8 mouse cellular contexts compared by ENCODE assay signal in genomic region chr4:150909451-150910156, GRCm38 (mm10). TPM values are rescaled to one million over a fixed set of nuclear protein-coding genes. Genes with fewer than 3 reads are reported as not detected.
DNase-seq lines count a peak whose midpoint lies in the region; ATAC-seq and TF ChIP-seq lines count a peak whose summit lies in the region.

No protein-coding gene starts in this region.

- TF ChIP-seq CTCF in liver, adult 2 months (IDR thresholded peaks at IDR 0.05; ENCODE audit: low read depth, low read length), result no peak

- WGBS in heart, embryonic 11.5 days (ENCODE audit: insufficient replicate concordance), result under 1% methylated on average over 56 of the region's 56 CpGs
- WGBS in kidney, embryonic 16.5 days, result under 1% methylated on average over 56 of the region's 56 CpGs
- under 1% methylated on average over 56 of the region's 56 CpGs for WGBS in liver, adult 2 months

- no peaks in the 10 kb centered on the region for H3K4me1 ChIP-seq in heart, embryonic 11.5 days (ENCODE audit: control insufficient read depth, insufficient read depth, low read length)
- peaks cover 12% of the 10 kb centered on the region for H3K4me1 ChIP-seq in kidney, embryonic 16.5 days (ENCODE audit: insufficient read depth, low read length)
- H3K4me1 ChIP-seq in liver, adult 2 months (ENCODE audit: control insufficient read depth, insufficient read depth, low read length), result peaks cover 3% of the 10 kb centered on the region; the same call in 1 of the 2 replicates

- no peaks in the 10 kb centered on the region for H3K36me3 ChIP-seq in heart, embryonic 11.5 days (ENCODE audit: control insufficient read depth, insufficient read depth, low read length)
- H3K36me3 ChIP-seq in kidney, embryonic 16.5 days (ENCODE audit: insufficient read depth, low read length), result peaks cover 12% of the 10 kb centered on the region
- H3K36me3 ChIP-seq in liver, adult 2 months (ENCODE audit: control insufficient read depth, insufficient read depth, low read length), result peaks cover 2% of the 10 kb centered on the region; the same call in 1 of the 2 replicates
- no peaks in the 10 kb centered on the region for H3K36me3 ChIP-seq in myocyte (ENCODE audit: control insufficient read depth, insufficient read depth)
- H3K36me3 ChIP-seq in splenic B cell, adult 2 months (ENCODE audit: control insufficient read depth, insufficient read depth, low read length, poor library complexity, severe bottlenecking), result peaks cover 2% of the 10 kb centered on the region

- peaks cover 2% of the 10 kb centered on the region; the same call in 1 of the 2 replicates for H3K79me2 ChIP-seq in liver, adult 2 months (ENCODE audit: control insufficient read depth, insufficient read depth, low read length)
- peaks cover 25% of the 10 kb centered on the region for H3K79me2 ChIP-seq in myocyte (ENCODE audit: control insufficient read depth, insufficient read depth)

- H3ac ChIP-seq in myocyte (ENCODE audit: control insufficient read depth, insufficient read length), result peak overlapping the region; percentile 12

- H3K9me3 ChIP-seq in heart, embryonic 11.5 days (replicated peaks; ENCODE audit: control insufficient read depth, low read length), result no peaks in the 10 kb centered on the region
- no peaks in the 10 kb centered on the region for H3K9me3 ChIP-seq in kidney, embryonic 16.5 days (ENCODE audit: low read length)

- peak overlapping the region; percentile 92 for H3K9ac ChIP-seq in heart, embryonic 11.5 days (ENCODE audit: low read depth, low read length)
- H3K9ac ChIP-seq in kidney, embryonic 16.5 days (replicated peaks; ENCODE audit: low read length), result peak overlapping the region; percentile 71
- H3K9ac ChIP-seq in liver, adult 2 months (ENCODE audit: low read depth, low read length), result peak overlapping the region; percentile 93

- TF ChIP-seq POLR2A in liver, adult 2 months (IDR thresholded peaks at IDR 0.05; ENCODE audit: extremely low read depth, insufficient read depth, low read length), result peak; percentile 74
- peak; percentile 99 for TF ChIP-seq POLR2A in myocyte (IDR thresholded peaks at IDR 0.05; ENCODE audit: insufficient read length, low read depth)

- peak; percentile 87 for ATAC-seq in erythroblast, adult 5-6 weeks (replicated peaks; ENCODE audit: low FRiP score, poor library complexity, severe bottlenecking)
- ATAC-seq in heart, embryonic 11.5 days (replicated peaks; ENCODE audit: insufficient number of reproducible peaks, low FRiP score, low TSS enrichment), result peak; percentile 90
- peak; percentile 92 for ATAC-seq in kidney, embryonic 16.5 days (ENCODE audit: low FRiP score, low TSS enrichment)

- peak overlapping the region; percentile 68 for H3K4me2 ChIP-seq in heart, embryonic 11.5 days
- H3K4me2 ChIP-seq in kidney, embryonic 16.5 days (replicated peaks; ENCODE audit: low read depth, low read length), result peak overlapping the region; percentile 71
- H3K4me2 ChIP-seq in myocyte (ENCODE audit: low read depth), result peak overlapping the region; percentile 90

- H3K4me3 ChIP-seq in heart, embryonic 11.5 days (ENCODE audit: low read depth, low read length), result peak overlapping the region; percentile 79
- peak overlapping the region; percentile 74 for H3K4me3 ChIP-seq in kidney, embryonic 16.5 days (ENCODE audit: low read length)
- peak overlapping the region; percentile 69 for H3K4me3 ChIP-seq in liver, adult 2 months (ENCODE audit: insufficient read depth, low read depth, low read length)
- H3K4me3 ChIP-seq in myocyte, result peak overlapping the region; percentile 49

- no peaks in the 10 kb centered on the region for H3K27me3 ChIP-seq in heart, embryonic 11.5 days (ENCODE audit: control insufficient read depth, insufficient read depth, low read length)
- no peaks in the 10 kb centered on the region for H3K27me3 ChIP-seq in kidney, embryonic 16.5 days (ENCODE audit: insufficient read depth, low read length)
- H3K27me3 ChIP-seq in liver, adult 2 months (ENCODE audit: control insufficient read depth, insufficient read depth, low read length), result no peaks in the 10 kb centered on the region
- H3K27me3 ChIP-seq in myocyte (ENCODE audit: control insufficient read depth, insufficient read depth, insufficient read length), result no peaks in the 10 kb centered on the region
- no peaks in the 10 kb centered on the region for H3K27me3 ChIP-seq in splenic B cell, adult 2 months (ENCODE audit: control insufficient read depth, insufficient read depth, low read length, poor library complexity, severe bottlenecking)

- peak; percentile 99 for DNase-seq in B cell, adult 2 months
- DNase-seq in brain, adult 2 months (ENCODE audit: low read depth, low spot score), result peak; percentile 99
- peak; percentile 85 for DNase-seq in liver, adult 2 months (ENCODE audit: extremely low read depth, low read depth, low spot score)
- DNase-seq in splenic B cell, adult 2 months (ENCODE audit: low read depth, low spot score), result peak; percentile 100

- H3K27ac ChIP-seq in heart, embryonic 11.5 days (ENCODE audit: low read depth, low read length), result peak overlapping the region; percentile 92
- H3K27ac ChIP-seq in kidney, embryonic 16.5 days (ENCODE audit: low read length), result peak overlapping the region; percentile 92
- H3K27ac ChIP-seq in liver, adult 2 months (replicated peaks; ENCODE audit: insufficient read depth, low read depth, low read length), result peak overlapping the region; percentile 95

TF ChIP-seq in myocyte, 11 proteins besides CTCF, POLR2A, EP300 and RAD21:
- TF ChIP-seq MAX (IDR thresholded peaks at IDR 0.05; ENCODE audit: low read depth) (no peak), REST (IDR thresholded peaks at IDR 0.05; ENCODE audit: insufficient read depth, insufficient read length) (peak; percentile 28), SRF (IDR thresholded peaks at IDR 0.05; ENCODE audit: control insufficient read depth, insufficient read length, low read depth) (peak; percentile 17), MYOD1 (IDR thresholded peaks at IDR 0.05; ENCODE audit: control insufficient read depth in 1 of 3, insufficient read length in 2 of 3, low read depth in 2 of 3) (peak in 2 of 3 experiments; percentile 24 to 40), E2F4 (IDR thresholded peaks at IDR 0.05; ENCODE audit: insufficient read depth) (no peak), MYOG (IDR thresholded peaks at IDR 0.05; ENCODE audit: control insufficient read depth in 1 of 3, insufficient read depth in 1 of 3, insufficient read length in 2 of 3, low read depth in 2 of 3) (no peak), TCF3 (IDR thresholded peaks at IDR 0.05; ENCODE audit: insufficient read length, low read depth) (no peak), POLR2AphosphoS2 (IDR thresholded peaks at IDR 0.05; ENCODE audit: insufficient read length, low read depth) (peak; percentile 99)

RNA-seq across cellular contexts. Expression of gene Park7, which starts 4.6 kb away (rescaled TPM):
- total RNA-seq in erythroblast, adult 5-6 weeks (2015; ENCODE audit: low replicate concordance), result 34.5 and 54.8 TPM in 2 replicates
- 63.8 and 70.5 TPM in 2 replicates for total RNA-seq in erythroblast, adult 5-6 weeks (2017; ENCODE audit: low replicate concordance)
- 360 and 371 TPM in 2 replicates for polyA plus RNA-seq in heart, embryonic 11.5 days (2014; fragmentation: Nextera tagmentation; extraction: Ambion mirVana)
- polyA plus RNA-seq in kidney, embryonic 16.5 days (2015; fragmentation: Nextera tagmentation; extraction: Ambion mirVana), result 404 and 421 TPM in 2 replicates
- total RNA-seq in liver, adult 2 months (2014; rRNA removed), result 281 and 324 TPM in 2 replicates
- polyA plus RNA-seq in liver, adult 2 months (2012; rRNA removed), result 148 and 191 TPM in 2 replicates
- 312 TPM for polyA plus RNA-seq in myocyte (2012; fragmentation: generic; extraction: Trizol)

RNA-seq across cellular contexts. Expression of gene Tnfrsf9, which starts 4.8 kb away (rescaled TPM):
- not detected in 2 replicates for total RNA-seq in erythroblast, adult 5-6 weeks (2015; ENCODE audit: low replicate concordance)
- not detected in 2 replicates for total RNA-seq in erythroblast, adult 5-6 weeks (2017; ENCODE audit: low replicate concordance)
- polyA plus RNA-seq in heart, embryonic 11.5 days (2014; fragmentation: Nextera tagmentation; extraction: Ambion mirVana), result 0.11 and 0.29 TPM in 2 replicates
- polyA plus RNA-seq in kidney, embryonic 16.5 days (2015; fragmentation: Nextera tagmentation; extraction: Ambion mirVana), result 0.26 and 0.40 TPM in 2 replicates
- 0.07 and 0.09 TPM in 2 replicates for total RNA-seq in liver, adult 2 months (2014; rRNA removed)
- polyA plus RNA-seq in liver, adult 2 months (2012; rRNA removed), result 0.05 and 0.15 TPM in 2 replicates
- polyA plus RNA-seq in myocyte (2012; fragmentation: generic; extraction: Trizol), result 0.31 TPM

RNA-seq across cellular contexts. Expression of gene Errfi1, which starts 55.9 kb away (rescaled TPM):
- not detected in 2 replicates for total RNA-seq in erythroblast, adult 5-6 weeks (2015; ENCODE audit: low replicate concordance)
- total RNA-seq in erythroblast, adult 5-6 weeks (2017; ENCODE audit: low replicate concordance), result 0.56 TPM in 1 of 2 replicates, not detected in the other
- polyA plus RNA-seq in heart, embryonic 11.5 days (2014; fragmentation: Nextera tagmentation; extraction: Ambion mirVana), result 17.0 and 20.7 TPM in 2 replicates
- 32.8 and 33.4 TPM in 2 replicates for polyA plus RNA-seq in kidney, embryonic 16.5 days (2015; fragmentation: Nextera tagmentation; extraction: Ambion mirVana)
- total RNA-seq in liver, adult 2 months (2014; rRNA removed), result 589 and 661 TPM in 2 replicates
- polyA plus RNA-seq in liver, adult 2 months (2012; rRNA removed), result 259 and 295 TPM in 2 replicates
- 18.9 TPM for polyA plus RNA-seq in myocyte (2012; fragmentation: generic; extraction: Trizol)

Comparison
In these comparisons a context has a peak if more than half of its experiments do, and no peak if none do; other contexts are left out.
1. Peak in every context shown above with its lines: DNase-seq, ATAC-seq, H3K4me3 ChIP-seq and H3K27ac ChIP-seq.